Mouse (Mus musculus) brown adipose tissue, adult 24 weeks (tissue): ENCODE results near the gene Hist1h3d. TPM values are rescaled to one million over a fixed set of nuclear protein-coding genes. Genes with fewer than 3 reads are reported as not detected.
"Not testable (repeated sequence)": the region's sequence is repeated elsewhere in the genome, so short reads cannot be mapped to it uniquely, and the experiment has no call there.

Source experiments
- H3K27ac ChIP-seq: fragments of 200-500 bp; replicated peaks from 2 replicates; pipeline ENCODE4 v1.5.1; 2012; ENCODE audit warnings: low read depth, mild to moderate bottlenecking, low read length
- H3K4me1 ChIP-seq: fragments of 200-500 bp; 2 replicates; pipeline ENCODE4 v1.6.1; 2012; ENCODE audit warnings: low read length, mixed read lengths; ENCODE audit not compliant: control insufficient read depth, insufficient read depth, insufficient read length
- H3K4me3 ChIP-seq: fragments of 200-500 bp; 2 replicates; pipeline ENCODE4 v1.5.1; 2012; ENCODE audit warnings: low read depth, mild to moderate bottlenecking, low read length, moderate library complexity; ENCODE audit not compliant: insufficient read depth
- polyA plus RNA-seq: library from polyadenylated mRNA; stranded (reverse); fragments of >200 nt; gene quantifications from 2 replicates; pipeline ENCODE4 v1.2.4, GENCODE M21; 2012; ENCODE audit not compliant: missing spikeins, insufficient read depth, insufficient read length

Gene Hist1h3d
- polyA plus RNA-seq, 1 experiment = 1.1 TPM

DNA sequence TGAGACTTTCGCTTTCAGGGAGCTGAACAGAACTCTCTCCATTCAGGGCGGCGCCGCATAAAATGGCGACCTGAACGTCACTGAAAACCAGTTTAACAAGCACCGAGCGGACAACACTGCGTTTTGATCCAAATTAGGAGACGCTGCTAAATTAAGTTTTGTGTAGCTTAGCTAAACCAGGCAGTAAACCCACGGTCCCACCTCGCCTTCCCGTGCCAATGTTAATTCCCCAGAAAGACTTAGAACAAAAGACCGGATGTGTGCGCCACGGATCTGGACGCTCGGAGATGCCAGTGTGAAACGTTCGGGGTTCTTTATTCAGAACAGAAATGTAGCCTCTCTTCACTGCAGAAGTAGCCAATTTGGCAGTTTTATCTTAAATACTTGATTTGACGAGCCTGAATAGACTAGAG is 9.5 kb downstream of the Hist1h3d start:
- Histone ChIP-seq H3K27ac (peak overlapping the region; percentile 99), H3K4me3 (peak overlapping the region; percentile 92), H3K4me1 (peaks cover 11% of the 10 kb centered on the region; the same call in 1 of the 2 replicates)

- H3K4me1 ChIP-seq = peaks cover 11% of the 10 kb centered on the region; the same call in 1 of the 2 replicates
- peak overlapping the region; percentile 92 for H3K4me3 ChIP-seq
- H3K27ac ChIP-seq = peak overlapping the region; percentile 99
These were observed 10.0 kb downstream of the Hist1h3d start for GRCm38 (mm10) chr13:23585442-23586098.

DNA sequence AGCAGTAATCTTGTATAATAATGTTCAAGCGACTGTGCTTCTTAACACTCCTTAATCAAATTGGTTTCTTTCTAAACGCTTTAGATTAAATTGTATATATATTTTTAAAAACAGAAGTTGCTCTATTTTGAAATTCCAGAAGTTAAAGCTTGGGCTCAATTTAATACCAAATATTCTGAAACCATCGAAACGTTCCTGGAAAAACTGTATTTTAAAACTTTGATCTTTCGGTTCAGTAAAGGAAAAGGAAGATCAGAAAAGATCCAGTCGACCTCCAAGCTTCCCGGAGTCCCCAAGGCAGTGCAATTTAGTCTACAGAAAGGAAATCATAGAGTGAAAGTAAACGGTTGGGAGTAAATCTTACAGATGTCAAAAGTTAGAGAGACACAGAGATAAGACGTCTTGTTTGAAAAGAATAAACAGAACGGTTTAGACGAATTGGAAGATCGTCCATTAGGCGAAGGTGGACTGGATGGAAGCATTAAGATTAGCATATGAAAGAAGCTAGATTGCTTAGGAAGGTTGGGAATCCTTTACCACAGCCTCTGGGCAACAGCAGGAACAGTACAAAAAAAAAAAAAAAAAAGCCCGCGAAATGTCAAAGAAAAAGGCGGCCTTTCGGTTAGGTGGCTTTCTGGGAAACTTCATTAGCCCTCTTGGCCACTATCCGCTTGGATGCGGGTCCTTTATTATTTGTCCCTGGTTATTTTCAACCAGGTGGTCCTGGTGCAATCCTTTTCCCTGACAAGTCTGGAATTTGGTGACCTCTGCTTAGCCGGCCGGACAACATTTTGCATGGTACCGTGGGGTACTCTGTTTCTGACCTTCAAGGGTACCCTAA is 10.8 kb downstream of the Hist1h3d start:
- peak overlapping the region; percentile 41; the same call in 1 of the 2 replicates for H3K27ac ChIP-seq
- peak overlapping the region; percentile 66 for H3K4me3 ChIP-seq
- peaks cover 11% of the 10 kb centered on the region; the same call in 1 of the 2 replicates for H3K4me1 ChIP-seq

GRCm38 (mm10) chr13:23586940-23587225 is 11.3 kb downstream of the Hist1h3d start:
- H3K4me1 ChIP-seq = peaks cover 11% of the 10 kb centered on the region; the same call in 1 of the 2 replicates
- no peak overlapping the region for H3K27ac ChIP-seq
- peak overlapping the region; percentile 66 for H3K4me3 ChIP-seq

DNA sequence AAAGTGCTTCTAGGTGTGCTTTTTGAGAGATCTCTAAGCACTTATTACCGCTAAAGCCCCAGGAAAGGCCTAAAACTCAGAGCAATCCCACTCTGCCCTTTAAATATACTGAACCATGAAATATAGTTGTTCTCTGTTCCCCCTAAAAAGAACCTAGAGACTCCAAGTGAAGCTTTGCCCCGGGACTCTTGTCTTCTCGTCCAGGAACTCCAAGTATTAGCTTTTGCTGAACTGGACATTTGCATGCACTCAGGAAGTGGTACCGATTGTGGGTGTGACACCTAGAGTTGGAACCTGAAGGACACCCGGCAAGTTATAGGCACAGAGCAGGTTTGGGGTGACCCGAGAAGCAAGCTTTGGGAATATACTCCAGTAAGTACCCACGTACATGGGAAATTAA is 15.6 kb downstream of the Hist1h3d start:
- Histone ChIP-seq H3K4me1 (peaks cover 3% of the 10 kb centered on the region; the same call in 1 of the 2 replicates), H3K27ac (no peak overlapping the region), H3K4me3 (no peak overlapping the region)

DNA sequence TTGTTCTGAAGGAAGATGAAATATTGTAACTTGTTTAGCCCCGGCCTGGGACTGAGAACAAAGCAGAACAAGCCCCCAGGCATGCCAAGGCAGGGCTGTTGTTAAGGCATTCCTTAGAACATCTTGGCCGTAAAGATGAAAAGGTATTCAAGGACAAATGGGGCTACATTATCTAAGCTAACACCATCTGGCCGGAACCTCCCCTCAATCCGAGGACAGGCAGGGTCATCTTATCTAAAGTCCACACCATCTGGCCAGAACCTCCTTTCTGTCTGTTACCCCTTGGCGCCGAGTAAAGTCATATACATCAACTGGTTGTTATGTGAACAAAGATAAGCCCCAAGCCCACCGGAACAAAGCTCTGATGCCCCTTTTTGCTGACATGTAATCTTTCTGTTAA is 16.3 kb downstream of the Hist1h3d start:
- H3K27ac ChIP-seq, H3K4me1 ChIP-seq, H3K4me3 ChIP-seq: not testable (repeated sequence)

DNA sequence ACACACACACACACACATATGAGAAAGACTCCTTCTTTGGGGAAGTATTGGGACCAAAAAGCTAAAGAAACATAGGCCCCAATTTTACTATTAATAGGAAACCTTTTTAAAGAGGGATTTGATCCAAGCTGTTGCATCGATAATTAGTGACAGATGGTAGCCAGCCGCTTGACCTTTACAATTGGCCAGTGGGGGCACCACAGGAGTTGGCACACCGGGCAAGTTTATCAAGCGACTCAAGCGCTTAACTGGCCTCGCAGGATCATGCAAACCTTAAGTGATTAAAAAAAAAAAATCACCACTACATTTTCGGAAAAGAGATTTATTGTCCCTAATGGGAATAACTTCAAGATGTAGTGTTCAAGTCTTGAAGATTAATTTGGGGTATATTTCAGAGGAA is 17.1 kb downstream of the Hist1h3d start:
- no peak overlapping the region for H3K27ac ChIP-seq
- H3K4me1 ChIP-seq = peaks cover 3% of the 10 kb centered on the region; the same call in 1 of the 2 replicates

DNA sequence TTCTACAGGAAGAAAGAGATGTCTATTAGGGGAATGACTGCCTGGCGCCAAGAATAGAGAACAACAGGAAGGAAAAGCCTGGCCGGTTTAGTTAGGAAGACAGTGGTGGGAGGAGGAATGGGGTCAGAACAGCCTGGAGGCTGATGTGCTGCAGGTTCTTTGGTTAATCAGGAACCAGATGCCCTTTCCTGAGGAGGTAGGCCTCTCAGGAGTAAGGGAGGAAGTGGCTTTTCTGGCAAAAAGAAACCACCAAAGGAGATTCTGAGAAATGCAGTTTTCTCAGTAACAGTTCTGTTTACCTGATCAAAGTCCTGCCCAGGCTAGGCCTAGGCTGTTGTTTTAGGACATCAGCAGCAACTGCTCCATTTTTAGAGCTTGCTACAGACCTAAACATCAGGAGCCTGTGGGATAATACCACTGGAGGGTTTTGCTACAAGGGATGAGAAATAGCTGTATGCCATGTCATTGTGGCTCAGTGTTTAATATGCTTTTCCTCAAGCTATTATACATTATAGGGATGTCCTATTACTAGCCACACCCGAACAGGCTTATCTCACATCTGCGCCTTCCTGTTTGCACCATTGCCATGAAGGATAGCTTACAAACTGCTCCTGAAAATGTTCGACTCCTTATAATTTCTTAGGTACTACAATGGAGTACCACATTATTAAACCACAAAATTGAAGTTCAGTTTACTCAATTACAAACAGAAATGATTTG is 17.6 kb downstream of the Hist1h3d start:
- H3K27ac ChIP-seq = no peak overlapping the region
- peaks cover 3% of the 10 kb centered on the region; the same call in 1 of the 2 replicates for H3K4me1 ChIP-seq
- H3K4me3 ChIP-seq = no peak overlapping the region

More for the DNA sequence above, 17.1 kb downstream of the Hist1h3d start:
- no peak overlapping the region for H3K4me3 ChIP-seq

GRCm38 (mm10) chr13:23595185-23595584 is 19.6 kb downstream of the Hist1h3d start:
- Histone ChIP-seq H3K27ac (no peak overlapping the region), H3K4me1 (peaks cover 3% of the 10 kb centered on the region; the same call in 1 of the 2 replicates), H3K4me3 (no peak overlapping the region)

GRCm38 (mm10) chr13:23595622-23596372 is 20.2 kb downstream of the Hist1h3d start:
- Histone ChIP-seq H3K4me3 (no peak overlapping the region), H3K27ac (no peak overlapping the region), H3K4me1 (peaks cover 3% of the 10 kb centered on the region; the same call in 1 of the 2 replicates)

DNA sequence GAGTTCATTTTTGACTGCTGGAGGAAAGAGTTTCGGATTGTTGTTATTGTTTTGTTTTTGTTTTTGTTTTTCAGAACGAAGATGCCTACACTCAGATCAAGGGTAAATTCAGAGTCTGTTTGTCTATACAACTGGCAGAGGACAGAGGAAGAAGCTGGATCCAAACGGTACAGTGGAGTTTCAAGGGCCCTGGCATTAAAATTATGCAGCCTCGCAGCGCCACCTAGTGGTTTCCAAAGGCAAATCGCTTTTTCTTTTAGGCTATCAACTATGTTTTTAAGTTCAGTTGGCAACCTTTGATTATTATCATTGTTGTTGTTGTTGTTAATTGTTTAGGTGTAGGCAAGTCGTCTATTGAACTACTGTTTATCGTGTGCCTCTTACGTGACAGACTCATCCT is 22.4 kb downstream of the Hist1h3d start:
- peaks cover 3% of the 10 kb centered on the region; the same call in 1 of the 2 replicates for H3K4me1 ChIP-seq
- no peak overlapping the region for H3K4me3 ChIP-seq
- no peak overlapping the region for H3K27ac ChIP-seq

- no peak overlapping the region for H3K27ac ChIP-seq
- no peaks in the 10 kb centered on the region for H3K4me1 ChIP-seq
- no peak overlapping the region for H3K4me3 ChIP-seq
These were observed 27.7 kb downstream of the Hist1h3d start for GRCm38 (mm10) chr13:23603182-23603699.

DNA sequence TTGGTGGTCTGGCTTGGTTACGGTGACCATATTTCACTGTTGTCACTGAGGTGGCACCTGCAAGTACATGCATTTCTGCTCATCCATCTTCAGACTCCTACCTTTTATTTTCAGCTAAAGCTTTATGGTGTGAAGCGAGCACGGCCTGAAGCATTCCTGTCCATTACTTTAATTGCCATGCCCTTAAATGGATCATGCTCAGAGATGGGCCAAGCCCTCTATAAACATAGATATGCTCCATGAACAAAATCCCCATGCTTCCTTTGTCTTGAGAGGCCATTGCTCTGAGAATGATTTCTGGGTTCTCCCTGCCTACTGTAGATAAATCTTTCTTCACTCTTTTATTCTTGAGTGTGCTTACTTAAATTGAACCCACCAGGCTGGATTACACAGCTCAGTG is 28.9 kb downstream of the Hist1h3d start:
- Histone ChIP-seq H3K4me1 (no peaks in the 10 kb centered on the region), H3K4me3 (no peak overlapping the region), H3K27ac (no peak overlapping the region)

GRCm38 (mm10) chr13:23605052-23605451 is 29.5 kb downstream of the Hist1h3d start:
- Histone ChIP-seq H3K4me1 (no peaks in the 10 kb centered on the region), H3K27ac (no peak overlapping the region)

More at GRCm38 (mm10) chr13:23605052-23605451, 29.5 kb downstream of the Hist1h3d start:
- no peak overlapping the region for H3K4me3 ChIP-seq
